Mouse (Mus musculus): Measurements from ENCODE around the gene Nudt19. TPM values are rescaled to one million over a fixed set of nuclear protein-coding genes. Genes with fewer than 3 reads are reported as not detected.
"Not testable (repeated sequence)": the region's sequence is repeated elsewhere in the genome, so short reads cannot be mapped to it uniquely, and the experiment has no call there.

Gene Nudt19
- polyA plus RNA-seq, 1 experiment, result 18.3 TPM

DNA sequence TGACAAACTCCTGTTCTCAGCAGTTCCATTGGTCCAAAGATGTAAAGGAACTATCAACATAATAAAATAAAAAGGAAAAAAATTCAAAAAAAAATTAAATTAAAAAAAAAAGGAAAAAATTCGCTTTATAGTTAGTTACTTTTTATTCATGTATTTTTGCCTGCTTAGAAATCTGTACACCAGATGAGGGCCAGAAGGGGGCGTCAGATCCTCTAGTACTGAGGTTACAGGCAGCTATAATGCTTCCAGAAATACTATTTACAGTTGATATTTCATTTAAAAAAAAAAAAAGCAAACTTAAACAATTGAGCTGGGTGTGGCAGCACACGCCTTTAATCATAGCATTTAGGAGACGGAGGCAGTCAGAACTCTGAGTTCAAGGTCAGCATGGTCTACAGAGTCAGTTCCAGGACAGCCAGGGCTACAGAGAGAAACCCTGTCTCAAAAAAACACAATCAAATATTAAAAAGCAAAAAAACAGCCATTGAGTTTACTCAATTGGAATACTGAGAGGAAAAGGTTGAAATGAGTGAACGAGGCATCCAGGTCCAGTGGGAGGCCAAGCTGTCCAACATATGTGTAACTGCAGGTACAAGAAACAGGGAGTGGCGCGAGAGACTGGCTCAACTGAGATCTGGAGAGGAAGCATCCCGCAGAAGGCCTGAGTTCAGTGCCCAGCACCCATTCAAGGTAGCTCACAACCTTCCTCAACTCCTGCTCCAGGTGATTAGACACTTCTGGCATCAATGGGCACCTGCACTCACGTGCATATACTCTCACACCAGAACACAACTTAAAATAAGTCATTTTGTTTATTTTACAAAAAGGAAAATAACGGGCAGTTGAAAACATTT lies 2.1 kb downstream of the Nudt19 start:
- H3ac ChIP-seq (ENCODE audit: control insufficient read depth, insufficient read length), result peak overlapping the region; percentile 97
- TF ChIP-seq MAX (IDR thresholded peaks at IDR 0.05; ENCODE audit: low read depth), result no peak
- no peak for TF ChIP-seq USF1 (IDR thresholded peaks at IDR 0.05; ENCODE audit: low read depth)
- no peak for TF ChIP-seq REST (IDR thresholded peaks at IDR 0.05; ENCODE audit: insufficient read depth, insufficient read length)
- TF ChIP-seq CEBPB (IDR thresholded peaks at IDR 0.05; ENCODE audit: insufficient read depth, poor library complexity, severe bottlenecking), result no peak
- no peak for TF ChIP-seq SRF (IDR thresholded peaks at IDR 0.05; ENCODE audit: control insufficient read depth, insufficient read length, low read depth)
- TF ChIP-seq TCF12 (IDR thresholded peaks at IDR 0.05; ENCODE audit: insufficient read depth, poor library complexity, severe bottlenecking), result no peak
- no peak for TF ChIP-seq POLR2AphosphoS2 (IDR thresholded peaks at IDR 0.05; ENCODE audit: insufficient read length, low read depth)
- no peak for TF ChIP-seq POLR2A (IDR thresholded peaks at IDR 0.05; ENCODE audit: insufficient read length, low read depth)
- no peak for TF ChIP-seq MYOG (IDR thresholded peaks at IDR 0.05; ENCODE audit: control insufficient read depth in 1 of 3, insufficient read depth in 1 of 3, insufficient read length in 2 of 3, low read depth in 2 of 3)
- no peak for TF ChIP-seq E2F4 (IDR thresholded peaks at IDR 0.05; ENCODE audit: insufficient read depth)
- TF ChIP-seq TCF3 (IDR thresholded peaks at IDR 0.05; ENCODE audit: insufficient read length, low read depth), result no peak
- no peak for TF ChIP-seq MYOD1 (IDR thresholded peaks at IDR 0.05; ENCODE audit: control insufficient read depth in 1 of 3, insufficient read length in 2 of 3, low read depth in 2 of 3)
- H3K36me3 ChIP-seq (ENCODE audit: control insufficient read depth, insufficient read depth), result no peaks in the 10 kb centered on the region
- no peaks in the 10 kb centered on the region for H3K27me3 ChIP-seq (ENCODE audit: control insufficient read depth, insufficient read depth, insufficient read length)
- no peaks in the 10 kb centered on the region for H3K79me2 ChIP-seq (ENCODE audit: control insufficient read depth, insufficient read depth)
- peak overlapping the region; percentile 87 for H3K4me2 ChIP-seq (ENCODE audit: low read depth)
- H3K4me3 ChIP-seq, result peak overlapping the region; percentile 43

- no peak overlapping the region for H3ac ChIP-seq (ENCODE audit: control insufficient read depth, insufficient read length)
- peaks cover 5% of the 10 kb centered on the region for H3K36me3 ChIP-seq (ENCODE audit: control insufficient read depth, insufficient read depth)
- no peak overlapping the region for H3K4me2 ChIP-seq (ENCODE audit: low read depth)
- no peaks in the 10 kb centered on the region for H3K27me3 ChIP-seq (ENCODE audit: control insufficient read depth, insufficient read depth, insufficient read length)
- H3K4me3 ChIP-seq, result no peak overlapping the region
- TF ChIP-seq POLR2A (IDR thresholded peaks at IDR 0.05; ENCODE audit: insufficient read length, low read depth), result no peak
- no peak for TF ChIP-seq MYOD1 (IDR thresholded peaks at IDR 0.05; ENCODE audit: control insufficient read depth in 1 of 3, insufficient read length in 2 of 3, low read depth in 2 of 3)
- TF ChIP-seq POLR2AphosphoS2 (IDR thresholded peaks at IDR 0.05; ENCODE audit: insufficient read length, low read depth), result no peak
- TF ChIP-seq TCF12 (IDR thresholded peaks at IDR 0.05; ENCODE audit: insufficient read depth, poor library complexity, severe bottlenecking), result no peak
- TF ChIP-seq SRF (IDR thresholded peaks at IDR 0.05; ENCODE audit: control insufficient read depth, insufficient read length, low read depth), result no peak
- TF ChIP-seq TCF3 (IDR thresholded peaks at IDR 0.05; ENCODE audit: insufficient read length, low read depth), result no peak
- TF ChIP-seq MYOG (IDR thresholded peaks at IDR 0.05; ENCODE audit: control insufficient read depth in 1 of 3, insufficient read depth in 1 of 3, insufficient read length in 2 of 3, low read depth in 2 of 3), result no peak
- no peak for TF ChIP-seq MAX (IDR thresholded peaks at IDR 0.05; ENCODE audit: low read depth)
- no peak for TF ChIP-seq USF1 (IDR thresholded peaks at IDR 0.05; ENCODE audit: low read depth)
- no peak for TF ChIP-seq E2F4 (IDR thresholded peaks at IDR 0.05; ENCODE audit: insufficient read depth)
- no peak for TF ChIP-seq REST (IDR thresholded peaks at IDR 0.05; ENCODE audit: insufficient read depth, insufficient read length)
- no peak for TF ChIP-seq CEBPB (IDR thresholded peaks at IDR 0.05; ENCODE audit: insufficient read depth, poor library complexity, severe bottlenecking)
- H3K79me2 ChIP-seq (ENCODE audit: control insufficient read depth, insufficient read depth), result no peaks in the 10 kb centered on the region
Measured at GRCm38 (mm10) chr7:35545881-35546280, 10.2 kb downstream of the Nudt19 start.

- Histone ChIP-seq H3K4me3 (no peak within 1 kb of the TSS), H3ac (ENCODE audit: control insufficient read depth, insufficient read length) (no peak within 1 kb of the TSS), H3K27me3 (ENCODE audit: control insufficient read depth, insufficient read depth, insufficient read length) (no peaks in the 10 kb centered on the region), H3K4me2 (ENCODE audit: low read depth) (no peak within 1 kb of the TSS), H3K36me3 (ENCODE audit: control insufficient read depth, insufficient read depth) (no peaks in the 10 kb centered on the region), H3K79me2 (ENCODE audit: control insufficient read depth, insufficient read depth) (no peaks in the 10 kb centered on the region)
- TF ChIP-seq CEBPB (IDR thresholded peaks at IDR 0.05; ENCODE audit: insufficient read depth, poor library complexity, severe bottlenecking) (no peak), POLR2AphosphoS2 (IDR thresholded peaks at IDR 0.05; ENCODE audit: insufficient read length, low read depth) (no peak), MAX (IDR thresholded peaks at IDR 0.05; ENCODE audit: low read depth) (no peak), REST (IDR thresholded peaks at IDR 0.05; ENCODE audit: insufficient read depth, insufficient read length) (no peak), MYOD1 (IDR thresholded peaks at IDR 0.05; ENCODE audit: control insufficient read depth in 1 of 3, insufficient read length in 2 of 3, low read depth in 2 of 3) (no peak), TCF12 (IDR thresholded peaks at IDR 0.05; ENCODE audit: insufficient read depth, poor library complexity, severe bottlenecking) (no peak), E2F4 (IDR thresholded peaks at IDR 0.05; ENCODE audit: insufficient read depth) (no peak), USF1 (IDR thresholded peaks at IDR 0.05; ENCODE audit: low read depth) (no peak), MYOG (IDR thresholded peaks at IDR 0.05; ENCODE audit: control insufficient read depth in 1 of 3, insufficient read depth in 1 of 3, insufficient read length in 2 of 3, low read depth in 2 of 3) (no peak), POLR2A (IDR thresholded peaks at IDR 0.05; ENCODE audit: insufficient read length, low read depth) (no peak), SRF (IDR thresholded peaks at IDR 0.05; ENCODE audit: control insufficient read depth, insufficient read length, low read depth) (no peak), TCF3 (IDR thresholded peaks at IDR 0.05; ENCODE audit: insufficient read length, low read depth) (no peak)
Measured at GRCm38 (mm10) chr7:35537562-35537961, 18.5 kb downstream of the Nudt19 start, which contains the start of gene Tdrd12. Tdrd12 (minus strand) TSS chr7:35537745.

DNA sequence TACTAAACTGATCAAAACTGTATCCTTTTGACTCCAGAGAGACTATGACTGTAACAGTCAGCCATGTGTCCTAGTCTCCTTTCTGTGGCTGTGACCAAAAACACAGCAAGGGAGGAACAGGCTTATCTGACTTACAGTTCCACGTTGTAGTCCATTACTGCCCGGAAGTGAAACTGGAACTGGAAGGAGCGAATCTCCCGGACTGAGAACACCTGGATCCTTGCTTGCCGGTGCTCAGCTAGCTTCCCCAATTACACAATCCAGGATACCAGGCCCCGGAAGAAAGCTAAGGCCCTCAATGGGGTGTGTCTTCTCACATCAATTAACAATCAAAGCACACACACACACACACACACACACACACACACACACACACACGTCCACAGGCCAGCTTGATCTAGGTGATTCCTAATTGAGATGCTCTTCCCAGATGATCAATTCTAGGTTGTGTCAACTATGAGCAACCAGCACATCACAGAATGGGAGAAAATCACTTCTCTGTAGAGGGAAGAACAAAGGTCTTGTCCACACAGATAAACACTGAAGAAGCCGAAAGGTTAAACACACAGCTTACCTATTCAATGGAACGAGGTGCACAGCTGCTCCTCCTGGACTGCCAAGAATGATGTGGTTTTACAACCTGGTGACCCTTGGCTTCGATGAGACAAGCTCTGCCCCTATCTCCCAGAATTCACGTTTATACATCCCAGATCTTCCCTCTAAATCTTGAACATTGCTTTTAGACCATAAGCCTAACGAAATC lies 20.2 kb downstream of the Nudt19 start:
- TF ChIP-seq MYOD1 (IDR thresholded peaks at IDR 0.05; ENCODE audit: control insufficient read depth in 1 of 3, insufficient read length in 2 of 3, low read depth in 2 of 3) (no peak), MAX (IDR thresholded peaks at IDR 0.05; ENCODE audit: low read depth) (no peak), SRF (IDR thresholded peaks at IDR 0.05; ENCODE audit: control insufficient read depth, insufficient read length, low read depth) (no peak), REST (IDR thresholded peaks at IDR 0.05; ENCODE audit: insufficient read depth, insufficient read length) (no peak), POLR2AphosphoS2 (IDR thresholded peaks at IDR 0.05; ENCODE audit: insufficient read length, low read depth) (no peak), CEBPB (IDR thresholded peaks at IDR 0.05; ENCODE audit: insufficient read depth, poor library complexity, severe bottlenecking) (no peak), E2F4 (IDR thresholded peaks at IDR 0.05; ENCODE audit: insufficient read depth) (no peak), POLR2A (IDR thresholded peaks at IDR 0.05; ENCODE audit: insufficient read length, low read depth) (no peak), USF1 (IDR thresholded peaks at IDR 0.05; ENCODE audit: low read depth) (no peak), TCF12 (IDR thresholded peaks at IDR 0.05; ENCODE audit: insufficient read depth, poor library complexity, severe bottlenecking) (no peak), TCF3 (IDR thresholded peaks at IDR 0.05; ENCODE audit: insufficient read length, low read depth) (no peak), MYOG (IDR thresholded peaks at IDR 0.05; ENCODE audit: control insufficient read depth in 1 of 3, insufficient read depth in 1 of 3, insufficient read length in 2 of 3, low read depth in 2 of 3) (no peak)
- H3K4me2 ChIP-seq (ENCODE audit: low read depth), result no peak overlapping the region
- no peak overlapping the region for H3ac ChIP-seq (ENCODE audit: control insufficient read depth, insufficient read length)
- H3K36me3 ChIP-seq (ENCODE audit: control insufficient read depth, insufficient read depth), result no peaks in the 10 kb centered on the region
- no peak overlapping the region for H3K4me3 ChIP-seq
- peaks cover 3% of the 10 kb centered on the region for H3K27me3 ChIP-seq (ENCODE audit: control insufficient read depth, insufficient read depth, insufficient read length)
- H3K79me2 ChIP-seq (ENCODE audit: control insufficient read depth, insufficient read depth), result no peaks in the 10 kb centered on the region

GRCm38 (mm10) chr7:35530544-35530943 lies 25.6 kb downstream of the Nudt19 start:
- H3K27me3 ChIP-seq (ENCODE audit: control insufficient read depth, insufficient read depth, insufficient read length); H3K4me3 ChIP-seq; H3ac ChIP-seq (ENCODE audit: control insufficient read depth, insufficient read length); H3K36me3 ChIP-seq (ENCODE audit: control insufficient read depth, insufficient read depth); H3K4me2 ChIP-seq (ENCODE audit: low read depth); H3K79me2 ChIP-seq (ENCODE audit: control insufficient read depth, insufficient read depth): not testable (repeated sequence)

Measured in myocyte (in vitro differentiated cells).